Mouse (Mus musculus) layer of hippocampus, postnatal 25 days (tissue): Measurements from ENCODE around the gene A230072I06Rik. TPM values are rescaled to one million over a fixed set of nuclear protein-coding genes. Genes with fewer than 3 reads are reported as not detected.

Source experiments
- DNase-seq, 2 experiments: peaks; one replicate each; pipeline ENCODE4 v3.0.0; 2022; ENCODE audit warnings: mixed read lengths in 2 of 2, low spot score in 1 of 2; ENCODE audit errors: extremely low spot score in 1 of 2
- total RNA-seq, 2 experiments: library from RNA; stranded (reverse); gene quantifications; 2 replicates each; pipeline ENCODE4 v1.2.3; 2021

A230072I06Rik gene
- under 1 TPM in 1 of 2 experiments, not detected in 1; 0.19 TPM for total RNA-seq

- no peak for DNase-seq
Measured at GRCm38 (mm10) chr8:12278663-12279312, at the start of gene A230072I06Rik. TSS of gene A230072I06Rik (plus strand) at chr8:12278819.

- no peak for DNase-seq
Measured at GRCm38 (mm10) chr8:12234039-12234438, 44.6 kb upstream of the A230072I06Rik start.

GRCm38 (mm10) chr8:12238775-12239174, 39.8 kb upstream of the A230072I06Rik start:
- DNase-seq, result no peak

- DNase-seq, result no peak
Measured at GRCm38 (mm10) chr8:12240143-12240542, 38.5 kb upstream of the A230072I06Rik start.

GRCm38 (mm10) chr8:12243746-12244145, 34.9 kb upstream of the A230072I06Rik start:
- no peak for DNase-seq

- no peak for DNase-seq
Measured at GRCm38 (mm10) chr8:12259890-12260289, 18.7 kb upstream of the A230072I06Rik start.

GRCm38 (mm10) chr8:12260476-12261029, 18.1 kb upstream of the A230072I06Rik start:
- DNase-seq, result no peak

GRCm38 (mm10) chr8:12261556-12261955, 17.1 kb upstream of the A230072I06Rik start:
- DNase-seq, result no peak

GRCm38 (mm10) chr8:12264996-12265395, 13.6 kb upstream of the A230072I06Rik start:
- DNase-seq, result no peak

GRCm38 (mm10) chr8:12267863-12268262, 10.8 kb upstream of the A230072I06Rik start:
- DNase-seq, result no peak

- DNase-seq, result no peak
Measured at GRCm38 (mm10) chr8:12268306-12268829, 10.3 kb upstream of the A230072I06Rik start.

- DNase-seq, result no peak
Measured at GRCm38 (mm10) chr8:12279482-12280192, 1.0 kb downstream of the A230072I06Rik start.

- DNase-seq, result no peak
Measured at GRCm38 (mm10) chr8:12282128-12282527, 3.5 kb downstream of the A230072I06Rik start.

GRCm38 (mm10) chr8:12290551-12290950, 11.9 kb downstream of the A230072I06Rik start:
- DNase-seq, result no peak

- DNase-seq, result no peak
Measured at GRCm38 (mm10) chr8:12298326-12298950, 19.8 kb downstream of the A230072I06Rik start.

- no peak for DNase-seq
Measured at GRCm38 (mm10) chr8:12301998-12302397, 23.4 kb downstream of the A230072I06Rik start.

GRCm38 (mm10) chr8:12312975-12313734, 34.5 kb downstream of the A230072I06Rik start:
- no peak for DNase-seq

- DNase-seq, result no peak
Measured at GRCm38 (mm10) chr8:12314258-12314657, 35.6 kb downstream of the A230072I06Rik start.

- no peak for DNase-seq
Measured at GRCm38 (mm10) chr8:12315177-12315576, 36.6 kb downstream of the A230072I06Rik start.
